Mouse (Mus musculus): ENCODE results near the gene Htatip2.
A peak's percentile ranks its signal among the peaks of the same experiment; 100 is the strongest.

The Htatip2 gene

DNA sequence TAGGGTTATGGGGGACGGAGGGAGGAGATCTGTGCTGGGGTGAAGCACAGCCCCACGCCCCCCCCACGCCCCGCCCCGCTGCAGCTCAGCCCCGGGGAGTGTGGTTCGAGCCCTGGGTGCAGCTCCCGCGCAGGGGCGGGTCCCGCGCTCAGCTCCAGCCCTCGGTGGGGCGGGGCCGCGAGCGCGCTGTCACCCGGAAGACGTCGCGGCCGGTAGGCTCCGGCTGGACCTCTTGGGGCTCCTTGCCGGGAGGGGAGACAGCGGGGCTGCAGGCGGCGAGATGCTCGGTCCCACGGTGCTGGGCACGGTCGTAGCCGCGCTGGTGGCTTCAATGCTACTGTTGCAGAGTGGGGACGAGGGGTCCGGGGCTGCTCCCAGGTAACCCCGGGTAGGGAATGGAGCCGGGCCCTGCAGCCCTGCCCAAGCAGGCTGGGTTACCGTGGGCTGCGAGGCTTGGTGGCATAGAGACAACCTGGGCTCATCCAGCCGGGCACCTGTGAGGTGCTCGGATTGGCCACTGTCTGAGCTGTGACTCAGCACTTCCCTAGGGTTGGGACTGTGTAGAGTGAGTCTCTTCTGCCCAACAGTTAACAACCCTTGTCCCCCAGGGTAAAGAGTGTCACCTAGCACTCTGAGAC lies at the start of gene Htatip2:
Gene Htatip2 (plus strand): TSS at position 182 of the 638 bp plus-strand sequence.
- DNase-seq = peak; percentile 56 to 62

DNA sequence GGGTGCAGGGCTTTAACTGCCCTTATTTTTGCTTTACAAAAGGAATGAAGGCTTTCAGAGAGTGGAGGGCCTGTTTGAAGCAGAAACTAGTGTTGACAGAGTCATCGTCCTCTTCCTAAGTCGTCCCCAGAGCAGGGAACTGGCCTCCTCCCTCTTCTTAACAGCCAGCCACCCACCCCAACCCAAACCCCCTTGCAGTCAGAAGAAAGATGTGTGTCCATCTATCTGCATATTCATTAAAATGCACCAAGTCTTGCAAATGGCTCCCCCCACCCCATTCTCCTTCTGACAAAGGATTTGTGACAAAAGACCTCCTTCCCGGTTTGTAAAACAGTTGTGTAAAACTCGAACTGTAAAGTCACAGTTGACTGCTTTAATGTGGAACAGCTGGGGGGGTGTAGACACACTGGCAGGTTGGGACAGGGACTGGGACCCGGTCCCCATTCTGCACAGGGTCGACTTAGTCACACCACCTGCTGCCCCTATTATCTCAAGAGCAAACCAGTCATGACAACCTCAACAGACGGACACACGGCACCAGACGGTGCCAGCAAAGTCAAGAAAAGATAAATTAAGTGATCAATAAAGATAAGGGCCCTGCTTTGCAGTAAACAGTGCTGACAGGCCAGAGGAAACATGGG lies 49.4 kb upstream of the Htatip2 start:
- no peak for DNase-seq

DNA sequence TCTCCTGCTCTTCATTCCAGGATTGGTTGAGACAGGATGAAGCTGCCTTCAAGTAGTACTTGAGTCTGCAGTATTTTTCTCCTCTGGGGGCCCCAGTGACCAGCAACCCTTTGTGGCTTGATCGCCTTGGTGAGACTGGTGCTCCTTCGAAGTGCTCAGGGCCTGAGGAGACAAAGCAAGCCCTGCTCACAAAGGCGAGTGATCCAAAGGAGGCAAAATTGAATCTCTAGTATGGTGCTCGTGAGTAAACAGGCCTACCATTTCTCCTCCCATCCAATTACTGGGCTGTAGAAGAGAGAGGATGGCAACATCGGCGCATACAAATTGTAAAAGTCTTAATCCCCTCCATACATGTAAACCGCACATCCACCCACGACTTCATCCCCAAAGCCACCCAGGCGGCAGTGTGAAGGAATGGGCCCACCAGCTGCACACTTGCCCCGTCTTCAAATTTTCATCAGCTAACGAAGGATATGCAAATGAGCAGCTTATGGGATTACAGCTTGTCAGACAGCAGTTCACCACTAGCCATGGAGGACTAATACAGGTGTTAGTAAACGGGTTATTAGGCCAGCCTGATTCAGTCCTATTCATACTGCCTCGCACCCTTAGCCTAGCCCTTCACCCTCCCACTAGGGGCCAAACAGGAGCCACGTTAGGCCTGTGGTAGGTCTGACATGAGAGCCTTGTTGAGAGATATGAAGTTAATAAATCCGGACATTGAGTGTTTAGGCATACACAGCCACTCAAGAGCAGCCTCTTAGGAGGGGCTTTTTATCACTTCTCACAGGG lies 40.8 kb upstream of the Htatip2 start:
- DNase-seq = no peak

DNA sequence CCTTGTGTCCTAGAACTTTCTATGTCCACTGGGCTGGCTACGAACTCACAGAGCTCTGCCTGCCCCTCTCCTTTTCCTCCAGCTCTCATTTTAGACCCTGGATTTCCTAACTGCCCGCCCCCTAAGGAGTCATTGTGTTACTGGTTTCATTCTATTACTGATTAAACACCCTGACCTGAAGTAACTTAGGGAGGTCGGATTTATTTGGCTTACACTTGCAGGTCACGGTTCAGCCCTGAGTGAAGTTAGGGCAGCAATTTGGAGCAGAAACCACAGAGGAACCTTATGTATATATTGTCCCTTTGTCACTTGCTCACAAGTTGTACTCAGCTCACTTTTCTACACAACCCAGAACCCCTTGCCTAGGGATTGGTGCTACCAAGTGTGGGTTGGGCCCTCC lies 24.6 kb upstream of the Htatip2 start:
- DNase-seq = no peak

DNA sequence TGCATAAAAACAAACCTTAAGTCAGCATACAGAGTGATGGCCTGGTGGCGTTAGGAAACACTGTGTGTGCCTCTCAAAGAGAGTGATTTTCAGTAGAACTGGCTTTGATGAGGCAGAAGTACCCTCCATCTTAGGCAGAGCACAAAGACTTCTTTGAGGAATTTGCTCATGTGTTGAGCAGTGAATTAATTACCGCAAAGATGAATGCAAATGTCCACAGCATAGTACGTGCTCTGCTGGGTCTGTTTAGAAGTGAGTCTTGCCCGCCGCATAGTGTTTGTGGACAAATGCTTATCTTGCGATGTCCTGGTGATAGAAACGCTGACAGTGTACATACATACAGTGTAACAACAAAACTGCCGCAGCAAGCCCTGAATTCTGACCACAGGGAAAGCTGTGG lies 19.5 kb upstream of the Htatip2 start:
- no peak for DNase-seq

DNA sequence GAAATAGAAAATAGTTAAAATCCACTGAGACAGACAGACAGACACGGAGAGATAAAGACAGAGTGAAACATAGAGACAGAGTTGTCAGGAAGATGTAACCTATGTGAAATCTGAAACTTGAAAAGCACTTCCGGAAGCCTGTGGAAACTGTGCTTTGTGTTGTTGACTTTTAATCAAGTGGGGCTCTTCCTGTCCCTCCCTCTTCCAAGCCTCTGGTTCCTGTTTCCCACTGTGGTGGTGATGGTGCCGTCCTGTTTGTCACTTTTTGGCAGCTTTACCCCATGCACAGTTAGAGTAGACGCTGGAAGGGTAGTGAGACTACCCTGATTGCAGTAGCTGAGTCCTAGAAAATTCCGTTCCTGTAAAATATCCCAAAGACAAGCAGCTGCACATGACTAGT lies 17.4 kb upstream of the Htatip2 start:
- DNase-seq = no peak

DNA sequence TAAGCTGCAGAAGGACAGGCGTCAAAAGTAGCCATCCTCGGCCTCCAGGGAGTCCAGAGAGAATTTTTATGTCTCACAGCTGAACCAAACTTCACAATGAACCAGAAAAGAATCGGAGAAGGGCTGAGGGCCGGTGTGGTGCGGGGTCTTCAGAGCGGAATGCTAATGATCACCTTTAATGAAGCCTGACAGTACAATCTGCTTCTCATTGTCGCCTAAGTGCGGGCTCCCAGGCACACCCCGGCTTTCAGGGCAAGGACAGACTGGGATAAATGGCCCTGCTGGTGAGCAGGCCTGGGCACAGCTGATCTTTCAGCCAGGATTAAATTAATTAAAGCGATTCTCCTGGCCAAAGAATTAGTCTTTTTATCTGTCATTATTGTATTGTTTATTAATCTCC lies 17.0 kb upstream of the Htatip2 start:
- no peak for DNase-seq

DNA sequence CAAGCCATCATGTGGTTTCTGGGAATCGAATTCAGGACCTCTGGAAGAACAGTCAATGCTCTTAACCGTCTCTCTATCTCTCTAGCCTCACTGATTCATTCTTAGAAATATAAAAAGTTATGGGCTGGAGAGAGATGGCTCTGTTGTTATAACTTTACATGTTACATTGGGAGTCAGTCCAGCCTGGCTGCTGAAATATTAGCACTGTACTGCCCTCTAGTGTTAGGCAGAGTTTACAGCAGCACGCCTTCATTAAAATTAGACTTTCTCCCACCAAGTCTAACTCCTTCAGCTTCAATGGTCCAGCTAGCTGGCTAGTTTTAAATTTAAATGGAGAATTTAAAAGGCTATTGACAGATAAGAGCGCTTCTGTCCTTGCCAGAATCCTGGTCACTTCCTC lies 7.8 kb upstream of the Htatip2 start:
- peak in 1 of 2 experiments; percentile 13 for DNase-seq

DNA sequence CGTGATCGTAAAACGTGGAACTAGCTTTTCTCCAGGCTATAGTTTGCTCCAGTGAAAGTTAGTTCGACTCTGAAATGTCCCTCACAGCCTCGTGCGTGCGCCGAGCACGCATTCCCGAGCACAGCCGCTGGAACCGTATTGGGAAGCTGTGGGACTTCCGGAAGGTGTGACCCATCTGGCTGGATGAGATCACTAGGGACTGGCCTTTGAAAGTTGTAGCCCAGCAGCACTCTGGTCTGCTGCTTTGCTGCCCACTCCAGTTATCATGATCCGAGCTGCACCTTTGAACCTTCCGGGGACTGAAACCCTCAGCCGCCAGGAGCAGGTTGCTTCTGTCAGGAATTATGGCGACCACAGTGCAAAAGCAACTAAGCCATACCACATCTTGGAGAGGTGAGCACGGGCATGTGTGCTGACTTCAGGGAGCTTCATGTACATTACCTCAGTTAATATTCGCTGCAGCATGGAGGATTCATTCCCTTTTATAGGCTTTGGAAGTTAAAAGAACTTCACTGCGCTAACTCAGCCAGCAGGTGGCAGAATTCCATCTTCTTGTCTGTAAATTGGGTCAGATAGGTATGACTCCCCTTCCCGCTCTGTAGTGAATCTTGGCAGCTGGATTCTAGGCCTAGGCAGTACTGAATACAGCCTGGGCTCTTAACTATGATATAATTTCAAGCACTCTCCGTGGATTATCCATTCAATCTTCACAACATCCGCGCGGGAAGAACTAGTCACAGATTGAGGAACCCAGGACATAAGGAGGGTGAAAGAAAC lies 6.0 kb upstream of the Htatip2 start:
- peak; percentile 34 to 36 for DNase-seq

DNA sequence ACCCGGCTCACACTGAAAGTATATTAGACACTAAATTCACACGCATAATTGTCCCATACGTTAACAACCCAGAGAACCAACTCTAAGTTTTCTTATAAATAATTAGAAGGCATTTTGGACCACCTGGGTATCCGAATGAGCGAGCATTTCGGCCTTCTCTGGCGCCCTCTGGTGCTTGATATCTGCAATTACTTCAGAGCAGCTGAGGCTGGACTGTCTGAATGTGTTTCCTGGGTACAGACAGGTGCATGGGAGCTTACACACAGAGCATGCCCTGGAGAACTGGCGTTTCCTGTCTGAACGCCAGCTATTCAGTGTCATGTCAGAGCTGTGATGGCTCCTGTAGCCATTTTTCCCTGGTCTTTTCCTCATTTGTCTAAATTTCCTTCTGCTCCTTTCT lies 4.1 kb upstream of the Htatip2 start:
- peak; percentile 45 to 50 for DNase-seq

DNA sequence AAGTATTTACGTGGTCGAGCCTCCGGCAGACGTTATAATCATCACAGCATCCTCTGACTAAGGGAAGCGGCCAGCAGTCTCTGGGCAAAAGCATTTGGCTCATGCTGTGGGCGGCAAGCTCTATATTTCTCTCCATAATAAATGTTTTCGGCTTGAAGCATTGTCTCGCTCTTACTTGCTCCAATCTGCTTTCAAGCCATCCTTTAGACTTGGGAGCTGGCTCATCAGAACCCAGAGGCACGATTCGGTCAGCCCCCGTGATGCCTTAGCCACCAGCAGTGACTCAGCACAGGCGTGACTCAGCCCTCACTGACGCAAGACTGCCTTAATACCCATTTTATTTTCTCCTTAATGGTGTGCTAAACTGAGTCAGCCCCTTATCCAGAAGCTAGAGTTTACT lies 3.7 kb downstream of the Htatip2 start:
- no peak for DNase-seq

DNA sequence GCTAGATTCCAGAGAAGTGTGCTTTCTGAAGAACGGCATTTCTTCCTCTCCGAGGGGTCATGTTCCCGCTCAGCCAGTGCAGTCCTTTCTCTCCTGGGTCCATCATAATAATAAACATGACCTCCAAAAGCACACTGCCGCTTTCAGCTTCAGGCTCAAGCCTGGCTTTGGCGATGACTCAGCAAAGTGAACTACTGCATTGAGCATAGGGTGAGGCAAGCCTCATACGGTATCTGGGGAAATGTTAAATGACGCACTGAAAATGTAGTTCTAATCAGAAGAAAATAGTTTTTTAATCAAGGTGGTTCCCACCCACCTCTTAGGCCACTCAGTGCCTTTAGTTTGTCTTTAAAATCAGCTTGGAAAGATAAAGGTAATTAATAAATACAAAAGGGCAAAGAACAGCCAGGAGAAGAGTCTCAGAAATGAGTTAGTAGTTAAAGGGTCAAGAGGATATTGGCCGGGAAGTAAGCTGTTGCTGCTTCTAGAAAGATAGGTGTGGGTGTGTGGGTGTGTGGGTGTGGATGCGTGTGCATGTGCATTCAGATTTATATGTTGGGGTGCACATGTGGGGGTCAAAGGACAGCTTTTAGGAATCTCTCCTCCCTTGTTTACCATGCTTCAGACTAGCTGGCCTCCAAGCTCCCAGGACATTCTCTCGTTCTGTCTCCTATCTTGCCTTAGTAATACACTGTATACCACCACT lies 5.2 kb downstream of the Htatip2 start:
- DNase-seq = no peak

DNA sequence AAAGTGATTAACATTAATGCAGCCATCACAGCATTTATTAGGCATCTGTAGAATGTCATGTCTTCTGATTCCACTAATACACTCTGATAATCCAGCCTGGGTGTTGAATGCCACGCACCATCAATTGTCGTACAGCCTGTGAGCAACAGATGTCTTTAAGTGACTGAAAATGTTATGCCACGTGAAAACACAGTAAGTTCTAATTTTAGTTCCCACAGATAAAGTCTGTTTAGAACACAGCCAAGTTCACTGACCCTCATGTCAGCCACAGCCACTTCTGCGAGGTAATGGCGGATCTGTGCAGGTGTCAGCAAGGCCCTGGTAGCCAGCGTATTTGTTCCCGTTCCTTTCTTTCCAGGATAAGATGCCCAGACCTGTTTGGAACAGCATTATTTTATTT lies 7.3 kb downstream of the Htatip2 start:
- no peak for DNase-seq

DNA sequence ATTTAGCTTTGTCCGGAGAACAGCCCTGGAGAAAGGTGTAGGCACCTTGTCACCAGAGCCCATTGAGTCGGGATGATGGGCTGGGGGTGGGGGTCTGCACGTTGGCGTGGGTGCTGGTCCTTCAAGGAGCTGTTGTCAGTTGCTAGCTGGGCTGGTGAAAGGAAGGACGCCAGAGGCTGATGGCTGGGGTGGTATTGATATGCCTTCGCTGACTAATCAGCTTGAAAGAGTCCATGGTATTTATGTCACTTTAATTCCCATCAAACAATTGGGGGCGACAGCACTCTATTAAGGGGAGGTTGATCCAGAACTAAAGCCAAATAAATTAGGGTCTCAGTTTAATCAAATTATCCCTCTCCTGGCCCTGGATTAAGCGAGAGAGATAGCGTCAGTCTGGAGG lies 9.6 kb downstream of the Htatip2 start:
- no peak for DNase-seq

DNA sequence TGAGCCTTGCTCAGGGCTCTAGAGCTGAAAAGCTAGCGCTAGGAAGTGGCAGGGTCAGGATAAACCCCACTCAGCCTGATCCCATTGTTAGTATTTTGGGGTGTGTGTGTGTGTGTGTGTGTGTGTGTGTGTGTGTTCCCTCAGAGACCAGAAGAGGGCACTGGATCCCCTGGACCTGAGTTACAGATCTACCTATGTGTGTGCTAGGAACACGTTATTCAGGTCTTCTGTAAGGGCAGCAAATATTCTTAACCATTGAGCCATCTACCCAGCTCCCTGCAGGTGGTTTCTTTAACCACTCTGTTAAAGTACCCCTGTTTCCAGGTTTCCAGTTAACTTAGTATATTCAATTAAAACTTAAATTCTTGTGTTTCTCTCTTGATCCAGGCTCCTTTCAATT lies 15.5 kb downstream of the Htatip2 start:
- DNase-seq = no peak

DNA sequence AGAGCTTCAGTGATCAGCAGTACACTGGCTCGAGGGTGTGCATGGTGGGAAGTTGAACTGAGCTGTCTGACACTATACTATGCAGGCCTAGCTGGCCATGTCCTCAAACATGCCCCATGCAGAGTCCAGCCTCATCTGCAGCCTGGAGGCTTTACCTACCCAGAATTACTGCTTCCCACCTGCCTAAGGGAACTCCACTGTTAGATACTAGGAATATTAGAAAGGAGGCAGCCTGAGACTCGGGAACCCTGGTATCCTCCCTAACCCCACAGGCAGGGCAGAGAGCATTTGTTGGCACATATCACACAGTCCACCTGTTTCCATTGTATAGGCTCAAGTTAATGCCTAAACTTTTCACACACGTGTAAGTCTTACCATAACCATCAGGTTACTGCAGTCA lies 18.7 kb downstream of the Htatip2 start:
- no peak for DNase-seq

DNA sequence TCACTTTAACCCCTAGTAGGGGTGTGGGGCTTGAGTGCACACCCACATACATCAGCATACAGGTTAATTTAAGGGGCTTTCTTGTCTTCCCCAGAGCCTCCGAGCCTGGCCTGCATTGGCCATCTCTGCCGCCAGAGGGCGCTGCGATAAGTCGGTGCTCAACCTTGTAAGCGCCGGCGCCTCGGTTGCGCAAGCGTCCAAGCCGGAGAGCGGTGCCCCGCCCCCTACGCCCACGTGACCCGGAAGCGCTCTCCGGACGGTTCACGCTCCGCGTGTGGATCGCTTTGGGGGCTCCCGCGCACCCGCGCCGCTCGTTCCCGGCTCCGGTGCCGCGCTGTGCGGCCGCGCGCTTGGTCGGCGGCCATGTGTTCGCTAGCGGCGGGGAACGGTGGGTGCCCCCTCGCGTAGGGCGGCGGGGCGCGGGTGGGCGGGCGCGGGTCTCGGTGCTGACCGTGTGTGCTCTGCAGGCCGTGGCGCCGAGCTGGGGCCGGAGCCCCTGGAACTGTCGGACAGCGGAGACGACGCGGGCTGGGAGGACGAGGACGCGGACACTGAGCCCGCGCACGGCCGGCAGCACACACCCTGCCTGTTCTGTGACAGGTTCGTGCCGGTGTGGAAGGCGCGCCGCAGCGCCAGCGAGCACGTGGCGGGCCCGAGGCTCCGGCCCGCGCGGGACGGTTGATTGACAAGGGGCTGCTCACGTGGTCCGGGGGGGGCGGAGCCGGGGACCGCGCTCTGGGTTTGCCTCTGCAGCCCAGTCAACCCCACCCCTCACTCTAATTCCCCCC lies 19.4 kb downstream of the Htatip2 start, which contains the start of gene Prmt3:
Gene Prmt3 (plus strand): TSS at position 233 of the 788 bp plus-strand sequence.
- peak; percentile 95 to 96 for DNase-seq

DNA sequence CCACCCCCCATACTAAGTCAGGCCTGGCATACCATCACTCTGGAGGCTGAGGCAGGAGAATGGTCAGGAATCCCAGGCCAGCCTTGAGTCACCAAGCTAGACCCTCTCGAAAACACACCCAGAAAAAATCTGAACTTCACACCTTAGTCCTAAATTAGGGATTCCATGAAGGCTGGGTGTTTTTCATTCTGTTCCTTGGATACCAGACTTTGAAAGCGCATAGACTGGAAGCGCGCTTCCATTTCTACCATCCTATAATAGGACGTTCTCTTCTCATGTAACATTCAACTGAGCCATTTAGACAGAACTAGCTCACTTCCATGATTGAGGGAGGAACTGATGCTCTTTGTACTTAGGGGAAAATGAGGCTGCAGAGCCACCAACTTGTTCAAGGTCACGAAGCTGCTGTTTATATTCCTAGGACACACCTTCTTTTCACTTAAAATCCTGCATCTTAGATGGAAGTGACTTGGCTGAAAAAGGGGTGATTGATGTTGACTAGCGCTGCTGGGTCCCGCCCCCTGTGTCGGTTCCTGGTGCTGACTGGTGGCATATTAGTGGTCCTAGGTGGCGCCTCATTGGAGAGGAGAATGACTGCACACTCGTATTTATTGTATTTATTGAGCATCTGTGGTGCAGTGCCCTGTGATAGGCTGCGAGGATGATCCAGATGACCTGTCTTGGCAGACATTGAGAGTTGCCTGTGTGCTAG lies 20.1 kb downstream of the Htatip2 start:
- DNase-seq = no peak

DNA sequence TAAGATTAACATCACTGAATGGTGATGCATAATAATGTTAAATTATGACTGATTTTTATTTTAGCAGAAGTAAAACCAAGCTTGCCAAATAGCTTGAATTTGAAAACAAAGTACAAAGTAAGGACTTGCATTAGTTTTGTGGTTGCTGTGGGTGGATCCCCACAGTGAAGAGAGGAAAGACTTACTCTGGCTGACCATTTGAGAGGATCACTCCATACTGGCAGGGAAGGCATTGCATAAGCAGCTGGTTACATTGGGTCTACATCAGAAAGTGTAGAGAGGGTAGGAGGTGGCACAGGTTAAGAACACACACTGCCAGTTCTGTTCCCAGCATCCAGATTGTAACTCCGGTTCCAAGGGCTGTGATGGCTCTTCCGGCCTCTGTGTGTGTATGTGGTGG lies 24.1 kb downstream of the Htatip2 start:
- no peak for DNase-seq

DNA sequence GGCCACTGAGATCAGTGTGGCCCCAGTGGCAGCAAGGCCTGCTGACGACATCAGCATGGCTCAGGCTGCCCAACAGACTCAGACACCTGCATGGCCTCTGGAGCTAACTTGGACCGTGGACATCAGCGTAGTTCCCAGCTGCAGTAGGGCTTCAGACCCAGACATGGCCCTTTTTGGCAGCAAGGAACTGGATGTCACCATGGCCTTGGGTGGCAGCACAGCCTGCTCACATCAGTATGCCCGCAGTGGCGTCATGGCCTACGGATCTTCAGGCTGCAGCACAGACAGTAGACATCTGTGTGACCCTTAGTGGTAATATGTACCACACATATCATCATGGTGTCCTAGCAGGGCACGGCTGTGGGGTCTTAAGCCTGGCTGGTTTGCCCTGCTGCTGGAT lies 26.2 kb downstream of the Htatip2 start:
- DNase-seq = no peak

Measured in lung, adult 18-20 months (tissue).